Comparison of ENCODE assay signal across 8 mouse cellular contexts in genomic region chr12:80132250-80133003, GRCm38 (mm10). TPM values are rescaled to one million over a fixed set of nuclear protein-coding genes. Genes with fewer than 3 reads are reported as not detected.
DNase-seq lines count a peak whose midpoint lies in the region; ATAC-seq and TF ChIP-seq lines count a peak whose summit lies in the region.

No protein-coding gene starts in this region.

- dilution Hi-C loops in CH12.LX (cut with MboI; ENCODE audit: extremely low pct_ligation_motif_present, extremely low pct_unique_long_range_greater_than_20kb, low sequenced_read_pairs): no loop called here

- H3K4me2 ChIP-seq in CH12.LX (ENCODE audit: insufficient read depth, low read depth, poor library complexity, severe bottlenecking): peak overlapping the region; percentile 90
- peak overlapping the region; percentile 60 for H3K4me2 ChIP-seq in forebrain, embryonic 12.5 days
- H3K4me2 ChIP-seq in lung, embryonic 15.5 days: peak overlapping the region; percentile 82

- 0 out of 2 replicates have a peak, but pooled peaks cover 4% of the 10 kb centered on the region for H3K79me2 ChIP-seq in CH12.LX (replicated peaks; ENCODE audit: control insufficient read depth, extremely low read depth, insufficient read depth, poor library complexity, severe bottlenecking)

- peak overlapping the region; percentile 91 for H3K27ac ChIP-seq in CH12.LX (ENCODE audit: insufficient read depth, low read depth)
- H3K27ac ChIP-seq in forebrain, embryonic 12.5 days: peak overlapping the region; percentile 94
- H3K27ac ChIP-seq in lung, embryonic 15.5 days: peak overlapping the region; percentile 99
- H3K27ac ChIP-seq in olfactory bulb, adult 2 months (ENCODE audit: insufficient read depth, low read depth, low read length): peak overlapping the region; percentile 94
- peak overlapping the region; percentile 87 for H3K27ac ChIP-seq in thymus, adult 2 months (ENCODE audit: control insufficient read depth, insufficient read depth, low read length)

- TF ChIP-seq CTCF in CH12.LX (conservative IDR thresholded peaks at IDR 0.05 in 1 of 2, IDR thresholded peaks at IDR 0.05 in 1 of 2; ENCODE audit: low read depth in 2 of 2, low read length in 2 of 2): peak; percentile 45 to 93; a peak in 3 of 4 replicates
- peak; percentile 95 for TF ChIP-seq CTCF in olfactory bulb, adult 2 months (IDR thresholded peaks at IDR 0.05; ENCODE audit: insufficient read depth, low read depth, low read length)
- peak; percentile 99 for TF ChIP-seq CTCF in thymus, adult 2 months (IDR thresholded peaks at IDR 0.05; ENCODE audit: borderline replicate concordance, control insufficient read depth, extremely low read depth, insufficient read depth, low read length, poor library complexity)

- H3K9me3 ChIP-seq in CH12.LX (replicated peaks; ENCODE audit: low read length): no peaks in the 10 kb centered on the region
- no peaks in the 10 kb centered on the region for H3K9me3 ChIP-seq in forebrain, embryonic 12.5 days
- no peaks in the 10 kb centered on the region for H3K9me3 ChIP-seq in lung, embryonic 15.5 days

- no peaks in the 10 kb centered on the region for H3K27me3 ChIP-seq in CH12.LX (replicated peaks)
- H3K27me3 ChIP-seq in forebrain, embryonic 12.5 days: no peaks in the 10 kb centered on the region
- no peaks in the 10 kb centered on the region for H3K27me3 ChIP-seq in lung, embryonic 15.5 days
- no peaks in the 10 kb centered on the region for H3K27me3 ChIP-seq in thymus, adult 2 months (ENCODE audit: control insufficient read depth, insufficient read depth, low read length)

- peak; percentile 86 for ATAC-seq in forebrain, embryonic 12.5 days (ENCODE audit: low FRiP score)
- ATAC-seq in lung, embryonic 15.5 days (ENCODE audit: borderline replicate concordance, extremely low read depth, low FRiP score, low TSS enrichment): peak; percentile 87

- peak overlapping the region; percentile 68 to 79 (median 69) for H3K4me3 ChIP-seq in CH12.LX (replicated peaks in 1 of 3; ENCODE audit: low read depth in 2 of 3, low read length in 2 of 3, poor library complexity in 1 of 3)
- H3K4me3 ChIP-seq in forebrain, embryonic 12.5 days (replicated peaks): peak overlapping the region; percentile 56
- peak overlapping the region; percentile 60 for H3K4me3 ChIP-seq in lung, embryonic 15.5 days
- peak overlapping the region; percentile 84 for H3K4me3 ChIP-seq in olfactory bulb, adult 2 months (ENCODE audit: insufficient read depth, low read depth, low read length)
- peak overlapping the region; percentile 88 for H3K4me3 ChIP-seq in thymus, adult 2 months (ENCODE audit: control insufficient read depth, insufficient read depth, low read length)

- peak overlapping the region; percentile 93 for H3K9ac ChIP-seq in CH12.LX (ENCODE audit: insufficient read depth, low read depth)
- H3K9ac ChIP-seq in forebrain, embryonic 12.5 days: peak overlapping the region; percentile 73
- H3K9ac ChIP-seq in lung, embryonic 15.5 days: peak overlapping the region; percentile 92

- no peak; the same call in none of the 2 replicates for TF ChIP-seq RAD21 in CH12.LX (IDR thresholded peaks at IDR 0.05; ENCODE audit: low read depth, low read length)

- in situ Hi-C loops in CH12.LX (cut with MboI; ENCODE audit: low pct_ligation_motif_present, low pct_unique_long_range_greater_than_20kb, low sequenced_read_pairs): no loop called here

- TF ChIP-seq EP300 in CH12.LX (IDR thresholded peaks at IDR 0.05; ENCODE audit: low read length): no peak

- peaks cover 4 to 15% of the 10 kb centered on the region in 2 experiments for H3K36me3 ChIP-seq in CH12.LX (replicated peaks in 1 of 2; ENCODE audit: control insufficient read depth in 1 of 2, insufficient read depth in 1 of 2, low read length in 1 of 2)
- no peaks in the 10 kb centered on the region for H3K36me3 ChIP-seq in forebrain, embryonic 12.5 days (replicated peaks)
- H3K36me3 ChIP-seq in lung, embryonic 15.5 days: no peaks in the 10 kb centered on the region
- no peaks in the 10 kb centered on the region for H3K36me3 ChIP-seq in thymus, adult 2 months (ENCODE audit: control insufficient read depth, insufficient read depth, low read length)

- 1% methylated on average over 66 of the region's 66 CpGs for WGBS in forebrain, embryonic 12.5 days
- WGBS in lung, embryonic 15.5 days: under 1% methylated on average over 66 of the region's 66 CpGs
- under 1% methylated on average over 66 of the region's 66 CpGs for WGBS in olfactory bulb, adult 2 months
- 2% methylated on average over 66 of the region's 66 CpGs for WGBS in thymus, adult 2 months

- peak; percentile 66 for TF ChIP-seq POLR2A in CH12.LX (IDR thresholded peaks at IDR 0.05; ENCODE audit: low read depth, low read length)
- peak; percentile 76 for TF ChIP-seq POLR2A in olfactory bulb, adult 2 months (IDR thresholded peaks at IDR 0.05; ENCODE audit: insufficient read depth, low read depth, low read length)
- TF ChIP-seq POLR2A in thymus, adult 2 months (IDR thresholded peaks at IDR 0.05; ENCODE audit: control insufficient read depth, extremely low read depth, insufficient read depth, low read length, poor library complexity): peak; percentile 43; the same call in 1 of the 2 replicates

- DNase-seq in CH12.LX (ENCODE audit: extremely low read depth): peak; percentile 76
- peak; percentile 74 for DNase-seq in c-Kit-negative CD71-positive TER-119-positive erythroid progenitor cells, embryonic 14.5 days (ENCODE audit: low read depth, low spot score)
- peak; percentile 92 to 93 for DNase-seq in heart, postnatal 10 days
- peak; percentile 89 to 94 for DNase-seq in kidney, postnatal 4 days
- peak; percentile 71 for DNase-seq in thymus, adult 2 months

- H3K4me1 ChIP-seq in CH12.LX (ENCODE audit: control insufficient read depth in 1 of 2, insufficient read depth in 2 of 2): peaks cover 13 to 35% of the 10 kb centered on the region in 2 experiments
- H3K4me1 ChIP-seq in forebrain, embryonic 12.5 days: peaks cover 36% of the 10 kb centered on the region
- peaks cover 45% of the 10 kb centered on the region for H3K4me1 ChIP-seq in lung, embryonic 15.5 days
- H3K4me1 ChIP-seq in olfactory bulb, adult 2 months (ENCODE audit: control insufficient read depth, insufficient read depth, low read length): peaks cover 16% of the 10 kb centered on the region
- peaks cover 28% of the 10 kb centered on the region for H3K4me1 ChIP-seq in thymus, adult 2 months (replicated peaks; ENCODE audit: control insufficient read depth, insufficient read depth, low read length)

- intact Hi-C loops in heart, postnatal 10 days (cut with DNase I): loop anchor here (1.0 to 5.0 kb wide), 3 partner anchors 520 to 774 kb away; no protein-coding TSS in a partner anchor

TF ChIP-seq in CH12.LX, 34 proteins besides CTCF, POLR2A, EP300 and RAD21 (continues in another document):
- no peak for TF ChIP-seq ZMIZ1 (IDR thresholded peaks at IDR 0.05; ENCODE audit: low read depth, low read length)
- TF ChIP-seq ETS1 (conservative IDR thresholded peaks at IDR 0.05; ENCODE audit: low read depth, low read length): no peak
- TF ChIP-seq USF2 (conservative IDR thresholded peaks at IDR 0.05; ENCODE audit: low read depth, low read length): no peak
- no peak; the same call in 1 of the 2 replicates for TF ChIP-seq HCFC1 (IDR thresholded peaks at IDR 0.05; ENCODE audit: low read depth, low read length)
- no peak for TF ChIP-seq CHD2 (IDR thresholded peaks at IDR 0.05; ENCODE audit: low read length)
- TF ChIP-seq SMC3 (IDR thresholded peaks at IDR 0.05; ENCODE audit: low read depth, low read length): peak; percentile 91
- no peak for TF ChIP-seq ZKSCAN1 (IDR thresholded peaks at IDR 0.05; ENCODE audit: borderline replicate concordance, low read depth, low read length)
- no peak for TF ChIP-seq MAFK (IDR thresholded peaks at IDR 0.05; ENCODE audit: insufficient replicate concordance, low read length)
- no peak for TF ChIP-seq PAX5 (IDR thresholded peaks at IDR 0.05; ENCODE audit: low read length)
- TF ChIP-seq TBP (conservative IDR thresholded peaks at IDR 0.05; ENCODE audit: low read depth, low read length): no peak
- no peak for TF ChIP-seq E2F4 (IDR thresholded peaks at IDR 0.05; ENCODE audit: insufficient replicate concordance, low read depth, low read length)
- TF ChIP-seq ZC3H11A (IDR thresholded peaks at IDR 0.05; ENCODE audit: low read depth, low read length): peak; percentile 91
- TF ChIP-seq GABPA (IDR thresholded peaks at IDR 0.05; ENCODE audit: insufficient replicate concordance, low read depth, low read length): no peak
- no peak for TF ChIP-seq NELFE (IDR thresholded peaks at IDR 0.05; ENCODE audit: low read depth, low read length)
- TF ChIP-seq CHD1 (IDR thresholded peaks at IDR 0.05; ENCODE audit: low read depth, low read length): no peak
- TF ChIP-seq NRF1 (IDR thresholded peaks at IDR 0.05; ENCODE audit: low read depth, low read length): no peak; the same call in 1 of the 2 replicates
- TF ChIP-seq UBTF (IDR thresholded peaks at IDR 0.05; ENCODE audit: low read depth, low read length): peak; percentile 99
- no peak for TF ChIP-seq JUN (IDR thresholded peaks at IDR 0.05; ENCODE audit: insufficient read depth, low read depth, low read length)
- no peak for TF ChIP-seq USF1 (IDR thresholded peaks at IDR 0.05; ENCODE audit: low read depth, low read length)
- no peak for TF ChIP-seq IRF4 (IDR thresholded peaks at IDR 0.05; ENCODE audit: low read depth, low read length)
- TF ChIP-seq TCF12 (IDR thresholded peaks at IDR 0.05; ENCODE audit: low read depth, low read length): peak; percentile 85
- no peak for TF ChIP-seq ZNF384 (IDR thresholded peaks at IDR 0.05; ENCODE audit: low read depth, low read length)
- no peak; the same call in 1 of the 2 replicates for TF ChIP-seq MAX (IDR thresholded peaks at IDR 0.05; ENCODE audit: low read length)
- TF ChIP-seq BHLHE40 (IDR thresholded peaks at IDR 0.05; ENCODE audit: low read depth, low read length): peak; percentile 8; the same call in 1 of the 2 replicates
- TF ChIP-seq ELF1 (IDR thresholded peaks at IDR 0.05; ENCODE audit: low read depth, low read length): peak; percentile 4; the same call in 1 of the 2 replicates
- TF ChIP-seq MXI1 (IDR thresholded peaks at IDR 0.05; ENCODE audit: low read depth, low read length): 0 out of 2 replicates have a peak, but pooled peaks have one; percentile 25
- no peak for TF ChIP-seq MYC (IDR thresholded peaks at IDR 0.05; ENCODE audit: low read depth, low read length)

RNA-seq across cellular contexts. Expression of gene Zfp36l1, which starts 19.6 kb away (rescaled TPM):
- total RNA-seq in CH12.LX (2012; rRNA removed) (42.3 and 50.7 TPM in 2 replicates), CH12.LX (2014; rRNA removed) (26.2 and 32.7 TPM in 2 replicates)
- polyA plus RNA-seq in CH12.LX (2012; ENCODE audit: insufficient read length, low read depth): 175 and 192 TPM in 2 replicates
- polyA plus RNA-seq in forebrain, embryonic 12.5 days (2016; fragmentation: Nextera tagmentation; extraction: Ambion mirVana): 91.5 and 96.5 TPM in 2 replicates
- total RNA-seq in heart, postnatal 10 days (2021): 100 to 1,000 TPM; 126 to 152 TPM
- 139 and 147 TPM in 2 replicates for polyA plus RNA-seq in lung, embryonic 15.5 days (2015; fragmentation: Nextera tagmentation; extraction: Ambion mirVana)
- not detected in 2 replicates for polyA plus RNA-seq in olfactory bulb, adult 2 months (2012; ENCODE audit: insufficient read depth, insufficient read length, low replicate concordance, missing spikeins)
- 253 and 297 TPM in 2 replicates for polyA plus RNA-seq in thymus, adult 2 months (2012; rRNA removed)

Comparison
In these comparisons a context has a peak if more than half of its experiments do, and no peak if none do; other contexts are left out.
1. Peak in every context shown above with its lines: DNase-seq, ATAC-seq, H3K4me3 ChIP-seq and H3K27ac ChIP-seq.